Mouse (Mus musculus) testis, adult 2 months (tissue): ENCODE measurements around the gene Sacs. TPM values are rescaled to one million over a fixed set of nuclear protein-coding genes. Genes with fewer than 3 reads are reported as not detected.

Experiments used
- H3K27ac ChIP-seq: fragments of 200-500 bp; 2 replicates; pipeline ENCODE4 v1.5.1; 2012; ENCODE audit warnings: low read depth, low read length; ENCODE audit not compliant: control insufficient read depth, insufficient read depth
- H3K27me3 ChIP-seq: fragments of 200-500 bp; 2 replicates; pipeline ENCODE4 v1.6.1; 2012; ENCODE audit warnings: mild to moderate bottlenecking, low read length, moderate library complexity; ENCODE audit not compliant: control insufficient read depth, insufficient read depth
- H3K36me3 ChIP-seq: fragments of 200-500 bp; 2 replicates; pipeline ENCODE4 v1.6.1; 2012; ENCODE audit warnings: mild to moderate bottlenecking, low read length; ENCODE audit not compliant: control insufficient read depth, insufficient read depth
- H3K4me1 ChIP-seq: fragments of 200-500 bp; 2 replicates; pipeline ENCODE4 v1.6.1; 2012; ENCODE audit warnings: low read length; ENCODE audit not compliant: control insufficient read depth, insufficient read depth
- H3K4me3 ChIP-seq: fragments of 200-500 bp; 2 replicates; pipeline ENCODE4 v1.5.1; 2012; ENCODE audit warnings: low read depth, mild to moderate bottlenecking, low read length, moderate library complexity, mixed read lengths; ENCODE audit not compliant: control insufficient read depth
- CTCF ChIP-seq: fragments of 200-500 bp; IDR thresholded peaks from 2 replicates; pipeline ENCODE4 v1.5.1; 2012; ENCODE audit warnings: low read depth, mild to moderate bottlenecking, inconsistent platforms, low read length, moderate library complexity; ENCODE audit not compliant: control insufficient read depth, insufficient read depth, insufficient replicate concordance
- POLR2A ChIP-seq: fragments of 200-500 bp; IDR thresholded peaks from 2 replicates; pipeline ENCODE4 v1.6.1; 2012; ENCODE audit warnings: low read depth, mild to moderate bottlenecking, inconsistent platforms, low read length, moderate library complexity; ENCODE audit not compliant: control insufficient read depth
- polyA plus RNA-seq: library from polyadenylated mRNA; depleted of rRNA; stranded (reverse); fragments of >200 nt; gene quantifications from 2 replicates; pipeline ENCODE4 v1.2.3, GENCODE M21; 2012

Sacs gene
- polyA plus RNA-seq, 1 experiment: 1.3 TPM

DNA sequence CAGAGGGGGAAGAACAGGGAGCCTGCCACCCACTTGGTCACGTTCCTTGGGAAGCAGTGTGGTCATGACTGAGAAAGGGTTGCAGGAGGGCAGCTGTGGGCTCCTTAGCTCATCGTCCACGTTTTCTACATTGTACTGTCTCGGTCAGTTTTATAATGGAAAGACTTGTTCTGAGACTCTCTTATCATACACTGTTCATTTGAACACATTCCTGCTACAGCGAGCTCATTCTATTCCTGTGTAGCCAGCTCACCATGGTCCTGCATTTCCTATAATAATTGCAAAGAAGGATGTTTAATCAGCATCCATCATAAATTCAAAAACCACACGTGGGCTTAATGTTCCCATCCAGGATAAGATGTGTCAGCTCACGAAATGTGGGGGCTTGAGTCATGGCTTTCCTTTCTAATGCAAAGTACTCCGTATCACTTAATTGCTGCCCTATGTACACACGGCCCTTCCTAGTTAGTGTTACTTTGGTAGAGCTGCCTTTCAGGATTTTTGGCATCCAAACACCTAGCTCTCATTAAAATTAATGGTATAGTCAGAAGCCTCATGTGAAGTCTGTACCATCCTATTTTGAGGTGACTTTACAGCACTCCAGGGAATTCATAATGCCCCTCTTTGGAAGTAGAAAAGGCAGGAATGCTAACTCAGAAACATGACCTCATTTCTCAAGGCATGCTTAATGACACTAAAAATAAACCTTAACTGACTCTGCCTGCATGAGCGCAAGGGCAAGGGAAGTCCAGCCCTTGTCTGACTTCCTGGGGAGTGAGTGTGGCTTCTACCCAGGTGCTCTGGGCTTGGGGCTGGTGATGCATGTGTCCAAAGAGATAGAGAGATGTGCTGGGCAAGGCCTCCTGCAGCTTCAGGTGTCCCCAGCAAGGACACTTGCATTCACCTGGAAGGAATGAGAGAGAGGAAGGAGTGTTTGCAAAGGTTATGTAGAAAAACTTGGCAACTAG is 23.4 kb downstream of the Sacs start:
- Histone ChIP-seq H3K36me3 (no peaks in the 10 kb centered on the region), H3K4me3 (no peak overlapping the region), H3K27ac (no peak overlapping the region), H3K4me1 (no peaks in the 10 kb centered on the region), H3K27me3 (no peaks in the 10 kb centered on the region)
- TF ChIP-seq POLR2A (no peak), CTCF (no peak)

DNA sequence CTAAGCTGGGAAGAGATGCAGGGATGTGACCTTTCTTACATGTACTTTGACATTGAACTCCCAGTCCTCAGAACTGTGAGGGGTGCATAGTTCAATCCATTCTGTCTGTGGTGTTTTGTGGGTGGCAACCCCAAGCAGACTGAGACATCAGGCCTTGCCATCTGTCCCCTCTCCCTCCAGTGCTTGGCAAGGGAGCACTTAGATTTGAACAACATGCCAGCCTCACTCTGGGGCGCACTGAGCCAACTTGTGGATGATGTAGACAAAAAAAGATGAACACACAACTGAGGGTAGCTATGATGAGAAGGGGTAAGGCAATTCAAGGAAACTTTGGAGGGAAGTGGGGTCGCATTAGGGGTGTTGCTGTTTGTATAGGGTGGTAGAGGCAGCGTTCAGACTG is 26.2 kb downstream of the Sacs start:
- H3K36me3 ChIP-seq: no peaks in the 10 kb centered on the region

DNA sequence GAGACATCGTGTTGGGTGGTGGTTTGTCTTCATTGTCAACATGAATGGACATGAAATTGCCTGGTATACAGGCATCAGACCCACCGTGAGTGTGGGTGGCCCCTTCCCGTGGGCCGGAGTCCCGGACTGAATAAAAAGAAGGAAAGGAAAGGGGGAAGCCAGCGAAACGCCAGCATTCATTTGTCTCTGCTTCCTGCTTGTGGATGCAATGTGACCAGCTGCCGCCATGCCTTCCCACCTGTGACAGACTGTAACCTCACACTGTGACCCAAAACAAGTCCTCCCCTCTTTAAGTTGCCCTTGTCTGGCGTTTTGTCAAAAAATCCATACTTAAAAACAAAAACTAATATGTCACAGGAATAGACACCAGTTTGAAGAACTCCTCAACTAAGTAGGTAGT is 27.7 kb downstream of the Sacs start:
- no peak overlapping the region for H3K27ac ChIP-seq
- H3K4me3 ChIP-seq: no peak overlapping the region
- H3K27me3 ChIP-seq: no peaks in the 10 kb centered on the region
- no peaks in the 10 kb centered on the region for H3K36me3 ChIP-seq
- TF ChIP-seq POLR2A: no peak
- H3K4me1 ChIP-seq: no peaks in the 10 kb centered on the region

More for the DNA sequence above, 26.2 kb downstream of the Sacs start:
- no peak overlapping the region for H3K27ac ChIP-seq
- no peaks in the 10 kb centered on the region for H3K4me1 ChIP-seq
- H3K27me3 ChIP-seq: no peaks in the 10 kb centered on the region
- H3K4me3 ChIP-seq: no peak overlapping the region
- TF ChIP-seq POLR2A (no peak), CTCF (no peak)

DNA sequence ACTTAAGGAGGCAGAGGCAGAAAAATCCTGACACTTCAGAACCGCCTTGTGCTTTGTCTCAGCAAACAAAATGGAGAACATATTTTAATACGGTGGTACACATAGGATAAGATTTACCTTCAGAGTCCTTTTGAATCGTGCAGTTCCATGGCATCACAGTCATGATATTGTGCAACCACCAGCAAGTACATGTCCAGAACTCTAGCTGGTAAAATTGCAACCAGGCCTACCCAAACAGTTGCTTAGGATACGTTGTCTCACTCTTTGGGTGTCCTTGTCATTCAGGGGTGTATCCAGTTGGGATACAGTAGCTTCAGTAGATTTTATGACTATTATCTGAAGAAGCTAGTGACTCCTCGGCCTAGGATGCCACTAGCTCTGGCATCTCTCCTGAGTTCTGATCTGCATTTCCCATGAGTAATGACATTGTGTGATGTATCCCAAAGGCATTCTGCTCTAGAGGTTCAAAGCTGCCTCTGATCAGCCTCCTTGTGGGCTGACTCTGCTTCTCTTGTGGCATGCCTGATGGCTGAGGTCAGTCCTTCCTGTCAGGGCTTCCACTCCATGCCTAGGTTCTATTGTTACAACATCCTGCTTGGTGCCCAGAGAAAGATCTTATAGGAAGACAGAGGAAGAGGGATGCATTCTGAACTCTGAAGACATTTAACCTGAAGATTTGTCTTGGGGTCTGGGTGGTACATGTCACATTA is 33.2 kb downstream of the Sacs start:
- H3K36me3 ChIP-seq: no peaks in the 10 kb centered on the region
- no peak overlapping the region for H3K4me3 ChIP-seq
- H3K4me1 ChIP-seq: peaks cover 6% of the 10 kb centered on the region
- no peak overlapping the region for H3K27ac ChIP-seq
- TF ChIP-seq POLR2A (no peak), CTCF (no peak)
- H3K27me3 ChIP-seq: no peaks in the 10 kb centered on the region

DNA sequence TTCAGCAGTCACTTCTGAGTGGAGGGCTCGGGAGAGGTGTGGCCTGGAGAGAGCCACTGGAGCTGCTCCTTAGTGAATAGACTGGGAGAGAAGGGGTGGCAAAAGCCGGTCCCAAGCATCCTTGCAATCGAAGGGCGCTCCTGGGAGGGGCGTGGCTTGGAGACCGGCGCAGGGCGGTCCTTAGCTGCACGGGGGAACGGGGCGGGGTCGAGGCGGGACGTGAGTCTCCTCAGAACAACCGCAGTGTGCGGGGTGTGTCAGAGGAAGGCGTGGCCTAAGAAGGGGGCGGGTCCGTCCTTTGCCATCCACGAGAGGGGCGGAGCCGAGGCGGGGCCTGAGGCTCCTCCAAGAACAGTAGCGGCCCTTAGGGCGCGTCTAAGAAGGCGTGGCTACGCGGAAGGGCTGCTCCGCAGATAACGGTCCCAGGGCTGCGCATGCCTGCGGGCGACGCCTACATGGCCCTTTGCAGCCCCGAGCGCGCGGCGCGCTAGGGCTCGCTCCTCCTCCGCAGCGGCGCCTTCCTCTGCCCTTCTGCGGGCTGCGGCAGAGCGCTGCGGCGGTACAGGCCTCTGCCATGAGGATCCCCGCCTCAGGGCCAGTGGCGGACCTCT is 34.4 kb downstream of the Sacs start:
- peaks cover 6% of the 10 kb centered on the region for H3K4me1 ChIP-seq

DNA sequence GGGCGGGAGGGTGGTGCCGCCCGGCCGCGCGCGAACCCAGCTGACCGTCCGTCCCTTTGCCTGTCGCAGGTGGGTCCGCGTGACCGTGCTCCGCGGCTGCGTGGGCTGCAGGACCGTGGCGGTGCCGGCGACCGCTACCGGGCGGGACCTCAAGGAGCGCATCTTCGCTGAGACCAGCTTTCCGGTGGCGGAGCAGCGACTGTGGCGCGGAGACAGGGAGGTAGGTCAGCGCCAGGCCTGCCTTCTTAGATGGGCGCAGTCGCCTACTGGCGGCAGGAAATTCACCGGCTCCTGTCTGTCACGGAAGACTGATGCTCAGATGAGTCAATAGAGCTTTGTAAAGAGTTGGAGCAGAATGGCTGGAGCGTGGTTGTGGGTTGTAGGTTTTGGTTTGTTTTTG is 35.0 kb downstream of the Sacs start:
- Histone ChIP-seq H3K27me3 (no peaks in the 10 kb centered on the region), H3K36me3 (no peaks in the 10 kb centered on the region), H3K27ac (peak overlapping the region; percentile 63), H3K4me1 (peaks cover 6% of the 10 kb centered on the region), H3K4me3 (peak overlapping the region; percentile 87)
- TF ChIP-seq CTCF (no peak), POLR2A (no peak; the same call in 1 of the 2 replicates)

More for the DNA sequence above, 34.4 kb downstream of the Sacs start:
- H3K4me3 ChIP-seq: peak overlapping the region; percentile 87
- H3K27me3 ChIP-seq: no peaks in the 10 kb centered on the region
- no peaks in the 10 kb centered on the region for H3K36me3 ChIP-seq
- H3K27ac ChIP-seq: peak overlapping the region; percentile 63
- TF ChIP-seq POLR2A: peak; percentile 71
- no peak for TF ChIP-seq CTCF

DNA sequence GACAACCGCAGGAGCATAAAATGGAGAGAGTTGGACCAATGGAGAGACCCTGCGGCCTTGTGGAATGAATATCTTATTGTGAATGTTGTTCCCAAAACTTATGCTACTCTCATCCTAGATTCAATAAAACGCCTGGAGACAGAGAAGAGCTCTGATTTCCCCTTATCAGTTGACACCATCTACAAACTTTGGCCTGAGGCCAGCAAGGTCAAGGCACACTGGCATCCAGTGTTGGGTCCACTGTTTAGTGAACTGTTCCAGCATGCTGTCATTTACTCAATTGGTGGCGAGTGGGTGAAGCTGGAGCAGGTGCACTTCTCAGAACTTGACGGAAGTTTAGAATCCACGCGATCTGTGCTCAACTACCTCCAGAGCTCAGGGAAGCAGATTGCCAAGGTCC is 53.6 kb downstream of the Sacs start:
- TF ChIP-seq POLR2A (no peak), CTCF (no peak)
- H3K27ac ChIP-seq: no peak overlapping the region
- H3K27me3 ChIP-seq: no peaks in the 10 kb centered on the region
- H3K36me3 ChIP-seq: no peaks in the 10 kb centered on the region; the same call in 1 of the 2 replicates
- H3K4me1 ChIP-seq: no peaks in the 10 kb centered on the region
- no peak overlapping the region for H3K4me3 ChIP-seq
